Mouse (Mus musculus) lung, postnatal 0 days (tissue): Measurements from ENCODE around the gene St8sia1.

Experiments
- CTCF ChIP-seq: IDR thresholded peaks from 2 replicates; pipeline ENCODE4 v1.5.1; 2016; ENCODE audit warnings: antibody characterized with exemption, mild to moderate bottlenecking
- EP300 ChIP-seq: IDR thresholded peaks from 2 replicates; pipeline ENCODE4 v1.6.1; 2016; ENCODE audit warnings: antibody characterized with exemption, mild to moderate bottlenecking, control low read depth

DNA sequence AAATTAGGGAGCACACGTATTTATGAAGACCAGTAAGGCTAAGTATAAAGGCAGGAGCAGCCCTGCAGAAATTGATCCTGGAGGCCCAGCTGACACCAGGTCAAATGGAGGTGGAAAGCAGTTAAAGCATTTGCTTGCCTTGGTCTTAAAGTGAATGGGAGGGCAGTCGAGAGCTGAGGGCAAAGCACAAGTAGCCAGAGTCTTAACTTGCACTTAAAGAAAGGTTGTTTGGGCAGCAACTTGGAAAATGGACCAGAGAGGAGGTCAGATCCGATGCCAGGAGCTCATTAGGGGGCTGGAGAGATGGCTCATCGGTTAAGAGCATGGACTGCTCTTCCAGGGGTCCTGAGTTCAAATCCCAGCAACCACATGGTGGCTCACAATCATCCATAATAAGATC, 70.5 kb downstream of the St8sia1 start:
- no peak for TF ChIP-seq CTCF
- no peak for TF ChIP-seq EP300
